Mouse (Mus musculus) embryo, embryonic 11.5 days (tissue): Measurements from ENCODE around the gene Smim14.
"Not testable (repeated sequence)": the region's sequence is repeated elsewhere in the genome, so short reads cannot be mapped to it uniquely, and the experiment has no call there.

Experiments
- DNase-seq: peaks from one replicate; pipeline ENCODE4 v3.0.0-alpha.2; 2012; ENCODE audit warnings: low read depth, low spot score

Smim14 gene

GRCm38 (mm10) chr5:65521803-65522202 lies 15.2 kb downstream of the Smim14 start:
- DNase-seq, result no peak

DNA sequence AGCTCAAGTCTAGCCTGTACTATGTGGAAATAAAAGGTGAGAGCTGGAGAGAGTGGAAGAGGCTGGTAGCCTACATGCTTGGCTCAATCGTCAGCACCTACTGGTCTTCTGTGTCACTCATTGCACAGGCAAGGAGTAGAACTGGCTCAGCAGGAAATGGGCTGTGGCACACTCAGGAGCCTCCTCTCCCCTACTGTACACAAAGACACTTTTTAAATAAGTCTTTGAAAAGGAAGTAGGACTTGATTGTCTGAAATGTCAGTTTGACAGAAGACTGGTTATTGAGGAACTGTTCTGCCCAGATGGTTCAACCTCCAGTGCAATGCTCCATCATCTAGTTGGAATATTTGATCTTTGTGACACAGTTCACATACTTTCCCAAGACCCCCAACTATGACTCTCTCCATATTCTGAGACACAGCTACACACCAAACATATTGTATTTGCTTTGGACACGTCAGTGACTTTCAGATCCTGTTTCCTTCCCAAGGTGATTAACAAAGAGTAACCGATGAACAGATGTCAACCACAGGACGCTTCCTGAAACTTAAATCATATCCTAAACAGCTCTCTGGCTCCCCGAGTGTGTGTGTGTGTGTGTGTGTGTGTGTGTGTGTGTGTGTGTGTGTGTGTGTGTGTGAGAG lies 22.2 kb downstream of the Smim14 start:
- DNase-seq, result no peak

GRCm38 (mm10) chr5:65513506-65513905 lies 23.5 kb downstream of the Smim14 start:
- DNase-seq, result no peak

DNA sequence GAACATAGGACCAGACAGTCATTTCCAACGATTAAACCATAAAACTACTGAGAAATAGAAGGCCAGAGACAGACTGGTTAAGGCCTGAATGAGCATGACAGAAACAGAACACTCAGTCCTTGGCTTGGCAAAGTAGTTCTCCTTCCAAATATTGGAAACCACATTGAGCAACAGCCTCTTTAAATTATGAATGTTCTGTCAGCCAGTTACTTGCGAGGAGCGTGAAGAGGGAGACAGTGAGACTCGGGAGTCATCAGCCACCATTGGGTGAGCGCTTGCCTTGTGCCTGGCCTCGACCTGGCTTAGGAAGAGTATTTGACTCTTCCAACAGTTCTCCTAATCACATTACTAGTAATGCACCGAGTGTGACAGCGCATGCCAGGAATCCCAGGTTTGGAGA lies 28.6 kb downstream of the Smim14 start:
- no peak for DNase-seq

GRCm38 (mm10) chr5:65505786-65506185 lies 31.2 kb downstream of the Smim14 start:
- peak; percentile 11 for DNase-seq

DNA sequence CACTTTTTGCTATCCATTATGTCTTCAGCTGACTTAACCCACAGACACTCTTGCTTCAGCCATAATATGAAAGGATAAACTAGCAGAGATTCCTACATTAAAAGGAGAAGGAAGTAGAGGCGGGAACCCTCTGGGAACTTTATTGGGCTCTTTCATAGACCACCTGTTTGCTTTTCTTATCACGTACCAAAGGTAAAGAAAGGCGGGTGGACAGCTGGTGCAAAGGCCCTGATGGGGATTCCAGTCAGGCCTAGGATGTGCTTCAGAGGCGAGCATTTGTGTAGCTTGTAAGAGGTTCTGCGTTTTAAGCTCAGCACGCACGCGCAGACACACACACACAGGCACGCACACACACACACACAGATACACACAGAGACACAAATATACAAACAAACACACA lies 35.6 kb downstream of the Smim14 start:
- no peak for DNase-seq

- no peak for DNase-seq
Measured at GRCm38 (mm10) chr5:65500231-65500630, 36.8 kb downstream of the Smim14 start.

GRCm38 (mm10) chr5:65492716-65493531 lies 44.1 kb downstream of the Smim14 start, which contains the start of gene Gm43552:
Gene Gm43552 (minus strand): TSS chr5:65492833.
- peak; percentile 82 for DNase-seq

GRCm38 (mm10) chr5:65491767-65492715 lies 44.9 kb downstream of the Smim14 start:
- no peak for DNase-seq

- no peak for DNase-seq
Measured at GRCm38 (mm10) chr5:65489830-65490229, 47.2 kb downstream of the Smim14 start.

GRCm38 (mm10) chr5:65488725-65489124 lies 48.3 kb downstream of the Smim14 start:
- no peak for DNase-seq

DNA sequence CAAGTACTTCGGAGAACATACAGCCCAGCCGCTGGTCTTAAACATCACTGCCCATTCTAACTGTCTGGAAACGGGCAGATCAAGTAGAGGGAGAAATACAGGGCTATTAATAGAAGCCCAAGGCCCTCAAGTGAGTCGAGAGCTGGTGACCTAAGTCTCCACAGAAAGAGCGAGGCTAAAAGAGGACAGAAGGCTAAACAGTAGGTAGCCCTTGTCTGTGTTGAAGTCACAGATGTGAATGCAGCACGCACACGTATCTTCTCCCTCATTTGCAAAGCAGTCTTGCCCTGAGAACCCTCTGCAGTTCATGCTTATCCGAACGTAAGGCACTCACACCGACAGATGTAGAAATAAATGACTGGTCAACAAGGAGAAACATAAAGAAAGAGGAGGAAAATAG lies 49.6 kb downstream of the Smim14 start:
- no peak for DNase-seq

DNA sequence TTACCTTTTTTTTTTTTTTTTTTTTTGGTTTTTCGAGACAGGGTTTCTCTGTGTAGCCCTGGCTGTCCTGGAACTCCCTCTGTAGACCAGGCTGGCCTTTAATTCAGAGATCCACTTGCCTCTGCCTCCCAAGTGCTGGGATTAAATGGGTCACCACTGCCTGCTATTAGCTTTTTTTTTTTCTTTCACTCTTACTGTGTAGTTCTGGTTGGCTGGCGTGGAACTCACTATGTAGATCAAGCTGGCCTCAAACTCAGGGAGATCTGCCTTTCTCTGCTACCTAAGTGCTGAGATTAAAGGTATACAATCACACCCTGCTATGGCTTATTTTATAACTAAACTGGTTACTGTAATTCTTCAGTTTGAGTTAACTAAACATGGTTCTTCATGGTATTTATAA lies 50.5 kb downstream of the Smim14 start:
- no peak for DNase-seq

- DNase-seq, result no peak
Measured at GRCm38 (mm10) chr5:65482996-65483395, 54.0 kb downstream of the Smim14 start.

GRCm38 (mm10) chr5:65480511-65480910 lies 56.5 kb downstream of the Smim14 start:
- no peak for DNase-seq

GRCm38 (mm10) chr5:65479681-65480445 lies 57.1 kb downstream of the Smim14 start:
- DNase-seq, result no peak

DNA sequence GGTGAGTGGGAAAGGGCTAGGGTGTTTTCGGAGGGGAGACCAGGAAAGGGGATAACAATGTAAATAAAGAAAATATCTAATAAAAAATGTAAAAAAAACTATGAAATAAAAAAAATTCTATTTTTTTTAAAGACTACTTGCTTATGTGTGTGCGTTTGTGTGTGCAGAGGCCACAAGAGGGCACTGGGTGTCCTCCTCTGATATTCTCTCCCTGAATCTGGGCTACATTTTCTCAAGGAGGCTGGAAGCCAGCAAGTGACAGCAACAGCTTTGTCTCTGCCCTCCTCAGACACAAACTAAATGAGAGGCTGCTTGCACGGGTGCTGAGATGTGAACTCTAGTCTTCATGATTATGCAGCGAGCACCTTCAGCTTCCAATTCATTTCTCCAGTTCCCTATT lies 58.8 kb downstream of the Smim14 start:
- no peak for DNase-seq

DNA sequence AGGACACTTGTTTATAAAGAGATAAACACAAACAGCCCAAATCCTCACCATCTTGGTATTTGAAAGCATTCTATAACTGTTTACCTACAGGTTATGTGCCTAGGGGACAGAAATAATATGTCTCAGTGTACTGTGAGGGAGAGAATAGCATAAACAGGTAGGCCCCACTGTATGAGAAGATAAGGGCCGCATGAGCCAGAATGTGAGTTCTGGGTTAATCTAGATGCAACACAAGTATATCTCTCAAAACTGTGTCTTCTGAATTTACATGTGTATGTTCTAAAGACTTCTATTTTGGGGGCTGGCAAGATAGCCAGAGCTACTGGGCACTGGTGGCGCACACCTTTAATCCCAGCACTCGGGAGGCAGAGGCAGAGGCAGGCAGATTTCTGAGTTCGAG lies 60.2 kb downstream of the Smim14 start:
- DNase-seq, result not testable (repeated sequence)

- no peak for DNase-seq
Measured at GRCm38 (mm10) chr5:65475806-65476205, 61.2 kb downstream of the Smim14 start.

DNA sequence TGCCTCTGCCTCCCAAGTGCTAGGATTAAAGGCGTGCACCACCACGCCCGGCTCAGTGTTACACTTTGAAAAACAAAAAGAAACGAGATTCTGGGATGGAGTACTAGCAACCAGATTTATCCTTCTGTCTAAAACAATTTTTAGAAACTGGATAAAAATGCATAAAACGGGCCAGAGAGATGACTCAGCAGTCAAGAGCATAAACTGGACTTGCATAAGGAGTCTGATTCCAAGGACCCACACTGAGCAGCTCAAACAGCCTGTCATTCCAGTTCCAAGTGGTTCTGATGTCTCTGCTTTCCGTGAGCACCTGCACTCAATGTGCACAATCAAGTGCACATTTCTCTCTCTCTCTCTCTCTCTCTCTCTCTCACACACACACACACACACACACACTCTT lies 67.2 kb downstream of the Smim14 start:
- DNase-seq, result no peak

DNA sequence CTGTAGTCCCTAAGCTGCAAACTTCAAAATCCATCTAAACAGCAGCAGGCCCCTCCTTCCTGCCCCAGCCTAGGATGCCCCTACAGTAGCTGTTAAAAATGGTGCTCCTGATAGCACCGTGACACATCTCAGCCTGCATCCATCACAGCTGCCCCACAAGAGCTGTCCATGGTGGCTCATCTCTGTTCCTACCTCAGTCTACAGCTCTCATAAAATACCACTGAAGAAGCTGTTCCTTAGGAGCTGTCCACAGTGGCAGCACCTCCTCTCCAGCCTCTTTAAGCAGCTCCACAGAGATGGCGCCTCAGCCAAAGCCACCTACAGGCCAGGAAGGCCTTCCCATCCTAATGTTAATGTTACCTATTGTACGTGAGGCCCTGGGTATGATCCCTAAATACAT lies 70.1 kb downstream of the Smim14 start:
- DNase-seq, result no peak
